Mouse (Mus musculus) ovary, adult 2 months (tissue): ENCODE data around the gene Adarb2. TPM values are rescaled to one million over a fixed set of nuclear protein-coding genes. Genes with fewer than 3 reads are reported as not detected.

Source experiments
- polyA plus RNA-seq: library from polyadenylated mRNA; depleted of rRNA; stranded (reverse); fragments of >200 nt; gene quantifications from 2 replicates; pipeline ENCODE4 v1.2.3, GENCODE M21; 2012; rRNA removed

Gene Adarb2
- polyA plus RNA-seq: 0.09 and 0.14 TPM in 2 replicates

DNA sequence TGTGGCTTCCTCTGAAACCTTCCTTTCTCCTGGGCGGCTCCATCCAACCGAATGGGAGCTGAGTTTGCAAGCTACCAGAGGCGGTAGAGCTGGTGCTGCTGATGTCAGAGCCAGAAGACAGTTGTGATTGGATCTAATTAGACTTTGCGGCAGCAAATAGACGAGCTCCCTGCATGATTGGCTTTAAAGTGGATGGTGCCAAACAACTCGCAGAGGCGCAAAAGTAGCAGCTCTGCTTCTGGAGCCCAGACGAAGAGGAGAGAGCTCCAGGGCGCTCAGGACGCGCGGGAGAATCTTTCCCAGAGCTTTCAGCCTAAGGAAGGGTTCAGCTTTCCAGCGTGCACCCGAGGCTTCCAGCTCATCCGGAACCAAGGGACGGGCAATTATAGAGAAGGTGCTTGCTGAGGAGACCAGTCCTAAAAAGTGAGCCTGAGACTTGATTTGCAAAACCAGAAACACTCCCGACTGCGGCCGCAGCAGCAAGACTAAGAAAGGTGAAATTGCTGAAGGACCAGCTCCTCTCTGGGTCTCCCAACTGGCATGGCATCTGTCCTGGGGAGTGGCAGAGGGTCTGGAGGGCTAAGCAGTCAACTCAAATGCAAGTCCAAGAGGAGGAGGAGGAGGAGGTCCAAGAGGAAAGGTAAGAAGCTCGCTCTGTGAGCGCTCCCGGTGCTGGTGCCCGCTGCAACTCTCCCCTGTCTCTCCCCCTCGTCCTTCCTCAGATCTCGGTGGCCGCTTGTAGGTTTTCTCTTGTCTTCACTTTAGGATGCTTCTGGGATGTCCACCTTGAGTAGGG is at the start of gene Adarb2:
Gene Adarb2 (plus strand): TSS at position 186 of the 796 bp plus-strand sequence.

